Mouse (Mus musculus): ENCODE measurements around the gene Rps28.

The Rps28 gene

DNA sequence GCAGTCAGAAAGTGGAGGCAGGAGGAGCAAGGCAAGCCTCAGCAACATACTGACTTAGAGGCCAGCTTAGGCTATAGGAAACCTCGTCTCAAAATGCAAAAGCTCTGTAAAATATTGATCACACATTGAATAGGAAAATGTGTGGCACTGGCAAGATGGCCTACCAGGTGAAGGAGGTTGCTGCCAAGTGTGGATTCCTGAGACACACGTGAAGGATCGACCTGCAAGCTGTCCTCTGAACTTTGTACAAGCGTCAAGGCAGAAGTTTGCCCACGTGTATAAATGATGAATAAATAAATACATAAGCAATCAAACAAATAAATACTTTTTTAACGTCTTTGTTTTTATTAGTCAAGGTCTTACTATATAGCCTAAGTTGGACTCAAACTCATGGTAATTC, 50.9 kb downstream of the Rps28 start:
- no peak for DNase-seq

DNA sequence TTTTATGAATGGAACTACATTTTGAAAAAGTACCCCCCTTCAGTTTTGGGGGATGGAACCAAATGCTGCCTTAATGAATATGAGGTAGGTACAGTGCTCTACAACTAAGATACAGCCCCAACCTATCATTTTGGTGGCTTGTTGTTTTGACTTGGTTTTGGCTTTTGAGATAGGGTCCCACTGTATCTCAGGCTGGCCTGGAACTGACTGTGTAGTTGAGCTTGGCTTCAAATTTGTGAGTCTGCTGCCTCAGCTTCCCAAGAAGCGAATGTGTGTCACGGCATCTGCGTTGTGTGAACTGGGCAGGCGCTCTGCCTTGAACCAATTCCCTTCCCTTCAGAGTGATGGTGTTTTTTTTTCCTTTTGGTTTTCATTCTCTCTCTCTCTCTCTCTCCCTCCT, 52.7 kb downstream of the Rps28 start:
- DNase-seq: no peak
